ENCODE assay signal across 12 mouse cellular contexts in the genomic region with DNA sequence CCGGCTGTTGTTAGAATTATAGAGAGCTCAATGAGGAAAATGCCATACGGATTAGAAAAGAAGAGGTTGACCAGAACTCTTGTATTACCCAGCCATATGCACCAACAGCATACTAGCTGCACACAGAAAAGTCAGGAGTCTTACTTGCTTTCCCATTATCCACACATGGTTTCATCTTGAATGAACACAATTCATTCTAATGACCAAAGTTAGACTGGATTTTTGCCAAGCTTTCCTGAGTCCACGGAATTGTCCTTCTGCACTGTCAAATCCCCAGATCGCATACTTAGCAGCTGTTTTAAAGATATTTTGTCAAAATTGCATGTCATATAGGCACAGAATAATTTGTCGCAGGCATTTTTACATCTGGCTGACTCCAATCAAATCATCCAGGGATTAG.
"Had no signal": no experiment of that assay in that cellular context is flagged by ENCODE, and none has a peak within 500 bp of the region (broad histone marks: within the 10 kb centered on the region; RNA-seq: fewer than 3 reads in every experiment).

No protein-coding gene starts in this region.

- H3K36me3 ChIP-seq: liver, embryonic 13.5 days; midbrain, embryonic 15.5 days; stomach, embryonic 15.5 days had no signal

- H3K27ac ChIP-seq: left cerebral cortex, adult 2 months; liver, embryonic 13.5 days; midbrain, embryonic 15.5 days; stomach, embryonic 15.5 days had no signal

- H3K9ac ChIP-seq: liver, embryonic 13.5 days; liver, postnatal 0 days; midbrain, embryonic 15.5 days; stomach, embryonic 15.5 days had no signal

- H3K4me1 ChIP-seq: liver, embryonic 13.5 days; midbrain, embryonic 15.5 days; stomach, embryonic 15.5 days had no signal

- ATAC-seq: intestine, embryonic 16.5 days; liver, postnatal 0 days; midbrain, embryonic 15.5 days had no signal

- H3K4me2 ChIP-seq: liver, embryonic 13.5 days; midbrain, embryonic 15.5 days; stomach, embryonic 15.5 days had no signal

- H3K9me3 ChIP-seq: liver, embryonic 13.5 days; midbrain, embryonic 15.5 days; stomach, embryonic 15.5 days had no signal

- H3K27me3 ChIP-seq: liver, embryonic 13.5 days; midbrain, embryonic 15.5 days; stomach, embryonic 15.5 days had no signal

- H3K4me3 ChIP-seq: left cerebral cortex, adult 2 months; liver, embryonic 13.5 days; midbrain, embryonic 15.5 days; stomach, embryonic 15.5 days had no signal

- DNase-seq: kidney, adult 2 months; kidney, postnatal 25 days; liver; liver, embryonic 13.5 days; liver, postnatal 0 days; lung, postnatal 36 days; thymus, adult 2 months; thymus, postnatal 25 days had no signal
